Mouse (Mus musculus) c-Kit-positive CD71-positive TER-119-positive erythroid progenitor cells, embryonic 14.5 days (primary cell): ENCODE measurements around the gene 1110002E22Rik.

Experiments
- DNase-seq: peaks from one replicate; pipeline ENCODE4 v3.0.0-alpha.2; 2013; ENCODE audit warnings: low spot score

Gene 1110002E22Rik

GRCm38 (mm10) chr3:138063731-138064329 is 1.0 kb upstream of the 1110002E22Rik start:
- no peak for DNase-seq

- no peak for DNase-seq
These were observed 1.1 kb downstream of the 1110002E22Rik start for GRCm38 (mm10) chr3:138065930-138066329.

- no peak for DNase-seq
These were observed 1.6 kb downstream of the 1110002E22Rik start for GRCm38 (mm10) chr3:138066348-138066856.

- no peak for DNase-seq
These were observed 2.4 kb downstream of the 1110002E22Rik start, which contains the start of gene Gm5105 for GRCm38 (mm10) chr3:138067288-138067687. Gene Gm5105, minus strand, starts transcription at chr3:138067388.

- no peak for DNase-seq
These were observed 3.3 kb downstream of the 1110002E22Rik start for GRCm38 (mm10) chr3:138068103-138068502.

GRCm38 (mm10) chr3:138069756-138070511 is 5.1 kb downstream of the 1110002E22Rik start:
- no peak for DNase-seq

GRCm38 (mm10) chr3:138071004-138071403 is 6.2 kb downstream of the 1110002E22Rik start:
- no peak for DNase-seq

GRCm38 (mm10) chr3:138071476-138072073 is 6.7 kb downstream of the 1110002E22Rik start:
- no peak for DNase-seq

- DNase-seq, result no peak
These were observed 9.4 kb downstream of the 1110002E22Rik start for GRCm38 (mm10) chr3:138074214-138074613.

GRCm38 (mm10) chr3:138075209-138075608 is 10.4 kb downstream of the 1110002E22Rik start:
- DNase-seq, result no peak

GRCm38 (mm10) chr3:138077476-138078340 is 12.9 kb downstream of the 1110002E22Rik start:
- no peak for DNase-seq

GRCm38 (mm10) chr3:138078701-138079100 is 13.8 kb downstream of the 1110002E22Rik start:
- no peak for DNase-seq

GRCm38 (mm10) chr3:138083073-138083637 is 18.3 kb downstream of the 1110002E22Rik start:
- DNase-seq, result no peak

GRCm38 (mm10) chr3:138083896-138084295 is 19.0 kb downstream of the 1110002E22Rik start:
- DNase-seq, result no peak

GRCm38 (mm10) chr3:138095301-138095700 is 30.4 kb downstream of the 1110002E22Rik start:
- no peak for DNase-seq

- no peak for DNase-seq
These were observed 30.9 kb downstream of the 1110002E22Rik start for GRCm38 (mm10) chr3:138095718-138096117.

- no peak for DNase-seq
These were observed 31.6 kb downstream of the 1110002E22Rik start for GRCm38 (mm10) chr3:138096263-138097028.

GRCm38 (mm10) chr3:138097718-138098117 is 32.9 kb downstream of the 1110002E22Rik start:
- no peak for DNase-seq

GRCm38 (mm10) chr3:138101936-138102335 is 37.1 kb downstream of the 1110002E22Rik start:
- no peak for DNase-seq

GRCm38 (mm10) chr3:138103690-138104089 is 38.8 kb downstream of the 1110002E22Rik start:
- DNase-seq, result no peak

GRCm38 (mm10) chr3:138105056-138105455 is 40.2 kb downstream of the 1110002E22Rik start:
- no peak for DNase-seq
